Mouse (Mus musculus): Measurements from ENCODE around the gene Tanc1.

Gene Tanc1

GRCm38 (mm10) chr2:59651801-59652200 is 40.0 kb downstream of the Tanc1 start:
- peak; percentile 58 for DNase-seq (ENCODE audit: low spot score)

- no peak for DNase-seq (ENCODE audit: low spot score)
These were observed 40.9 kb downstream of the Tanc1 start for GRCm38 (mm10) chr2:59652702-59653101.

- DNase-seq (ENCODE audit: low spot score), result peak; percentile 42
These were observed 41.7 kb downstream of the Tanc1 start for GRCm38 (mm10) chr2:59653306-59654165.

GRCm38 (mm10) chr2:59655471-59655870 is 43.6 kb downstream of the Tanc1 start:
- no peak for DNase-seq (ENCODE audit: low spot score)

- DNase-seq (ENCODE audit: low spot score), result no peak
These were observed 44.8 kb downstream of the Tanc1 start for GRCm38 (mm10) chr2:59656680-59657079.

- DNase-seq (ENCODE audit: low spot score), result no peak
These were observed 47.8 kb downstream of the Tanc1 start for GRCm38 (mm10) chr2:59659686-59660085.

- no peak for DNase-seq (ENCODE audit: low spot score)
These were observed 49.3 kb downstream of the Tanc1 start for GRCm38 (mm10) chr2:59660891-59661805.

GRCm38 (mm10) chr2:59664803-59665567 is 53.1 kb downstream of the Tanc1 start:
- peak; percentile 48 for DNase-seq (ENCODE audit: low spot score)

GRCm38 (mm10) chr2:59666533-59666932 is 54.7 kb downstream of the Tanc1 start:
- no peak for DNase-seq (ENCODE audit: low spot score)

GRCm38 (mm10) chr2:59670087-59671060 is 58.5 kb downstream of the Tanc1 start:
- peak; percentile 51 for DNase-seq (ENCODE audit: low spot score)

- no peak for DNase-seq (ENCODE audit: low spot score)
These were observed 59.8 kb downstream of the Tanc1 start for GRCm38 (mm10) chr2:59671671-59672070.

GRCm38 (mm10) chr2:59672086-59672485 is 60.2 kb downstream of the Tanc1 start:
- DNase-seq (ENCODE audit: low spot score), result no peak

- no peak for DNase-seq (ENCODE audit: low spot score)
These were observed 60.8 kb downstream of the Tanc1 start for GRCm38 (mm10) chr2:59672686-59673085.

- no peak for DNase-seq (ENCODE audit: low spot score)
These were observed 61.5 kb downstream of the Tanc1 start for GRCm38 (mm10) chr2:59673351-59673750.

- DNase-seq (ENCODE audit: low spot score), result no peak
These were observed 62.0 kb downstream of the Tanc1 start for GRCm38 (mm10) chr2:59673877-59674276.

- no peak for DNase-seq (ENCODE audit: low spot score)
These were observed 63.6 kb downstream of the Tanc1 start for GRCm38 (mm10) chr2:59675270-59675995.

GRCm38 (mm10) chr2:59676041-59676440 is 64.2 kb downstream of the Tanc1 start:
- no peak for DNase-seq (ENCODE audit: low spot score)

GRCm38 (mm10) chr2:59676442-59676841 is 64.6 kb downstream of the Tanc1 start:
- no peak for DNase-seq (ENCODE audit: low spot score)

- DNase-seq (ENCODE audit: low spot score), result no peak
These were observed 67.7 kb downstream of the Tanc1 start for GRCm38 (mm10) chr2:59679424-59680020.

- DNase-seq (ENCODE audit: low spot score), result no peak
These were observed 68.9 kb downstream of the Tanc1 start for GRCm38 (mm10) chr2:59680736-59681135.
